Mouse (Mus musculus) testis, adult 2 months (tissue): ENCODE results near the gene Lrp1. TPM values are rescaled to one million over a fixed set of nuclear protein-coding genes. Genes with fewer than 3 reads are reported as not detected.

Source experiments
- H3K27ac ChIP-seq: fragments of 200-500 bp; 2 replicates; pipeline ENCODE4 v1.5.1; 2012; ENCODE audit warnings: low read depth, low read length; ENCODE audit not compliant: control insufficient read depth, insufficient read depth
- H3K27me3 ChIP-seq: fragments of 200-500 bp; 2 replicates; pipeline ENCODE4 v1.6.1; 2012; ENCODE audit warnings: mild to moderate bottlenecking, low read length, moderate library complexity; ENCODE audit not compliant: control insufficient read depth, insufficient read depth
- H3K36me3 ChIP-seq: fragments of 200-500 bp; 2 replicates; pipeline ENCODE4 v1.6.1; 2012; ENCODE audit warnings: mild to moderate bottlenecking, low read length; ENCODE audit not compliant: control insufficient read depth, insufficient read depth
- H3K4me1 ChIP-seq: fragments of 200-500 bp; 2 replicates; pipeline ENCODE4 v1.6.1; 2012; ENCODE audit warnings: low read length; ENCODE audit not compliant: control insufficient read depth, insufficient read depth
- H3K4me3 ChIP-seq: fragments of 200-500 bp; 2 replicates; pipeline ENCODE4 v1.5.1; 2012; ENCODE audit warnings: low read depth, mild to moderate bottlenecking, low read length, moderate library complexity, mixed read lengths; ENCODE audit not compliant: control insufficient read depth
- CTCF ChIP-seq: fragments of 200-500 bp; IDR thresholded peaks from 2 replicates; pipeline ENCODE4 v1.5.1; 2012; ENCODE audit warnings: low read depth, mild to moderate bottlenecking, inconsistent platforms, low read length, moderate library complexity; ENCODE audit not compliant: control insufficient read depth, insufficient read depth, insufficient replicate concordance
- POLR2A ChIP-seq: fragments of 200-500 bp; IDR thresholded peaks from 2 replicates; pipeline ENCODE4 v1.6.1; 2012; ENCODE audit warnings: low read depth, mild to moderate bottlenecking, inconsistent platforms, low read length, moderate library complexity; ENCODE audit not compliant: control insufficient read depth
- polyA plus RNA-seq: library from polyadenylated mRNA; depleted of rRNA; stranded (reverse); fragments of >200 nt; gene quantifications from 2 replicates; pipeline ENCODE4 v1.2.3, GENCODE M21; 2012

Gene Lrp1
- polyA plus RNA-seq, 1 experiment = 20.8 TPM

GRCm38 (mm10) chr10:127557397-127557796 lies 63.6 kb downstream of the Lrp1 start:
- TF ChIP-seq CTCF = 0 out of 2 replicates have a peak, but pooled peaks have one; percentile 16
- TF ChIP-seq POLR2A = no peak
- H3K4me3 ChIP-seq = no peak overlapping the region
- no peak overlapping the region for H3K27ac ChIP-seq
- H3K4me1 ChIP-seq = no peaks in the 10 kb centered on the region; the same call in 1 of the 2 replicates
- H3K27me3 ChIP-seq = no peaks in the 10 kb centered on the region
- H3K36me3 ChIP-seq = no peaks in the 10 kb centered on the region

DNA sequence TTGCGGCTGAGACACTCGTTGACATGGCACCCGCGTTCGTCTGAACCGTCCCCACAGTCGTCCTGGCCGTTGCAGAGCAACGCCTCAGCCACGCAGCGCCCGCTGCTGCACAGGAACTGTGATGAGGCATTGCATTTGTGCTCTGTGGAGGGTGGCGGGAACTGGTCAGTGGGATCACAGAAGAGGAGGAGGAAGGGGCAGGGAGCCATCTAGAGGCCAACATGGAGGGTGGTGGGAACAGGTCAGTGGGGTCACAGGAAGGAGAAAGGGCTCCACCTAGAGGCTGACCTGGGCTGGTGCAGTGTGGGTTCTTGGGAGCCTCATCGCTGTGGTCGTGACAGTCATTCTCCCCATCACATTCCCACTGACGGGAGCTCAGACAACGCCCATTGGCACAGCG lies 65.2 kb downstream of the Lrp1 start:
- no peaks in the 10 kb centered on the region for H3K27me3 ChIP-seq
- H3K27ac ChIP-seq = no peak overlapping the region
- H3K4me3 ChIP-seq = no peak overlapping the region
- TF ChIP-seq CTCF (peak; percentile 87; the same call in 1 of the 2 replicates), POLR2A (no peak)
- H3K36me3 ChIP-seq = no peaks in the 10 kb centered on the region
- no peaks in the 10 kb centered on the region; the same call in 1 of the 2 replicates for H3K4me1 ChIP-seq

DNA sequence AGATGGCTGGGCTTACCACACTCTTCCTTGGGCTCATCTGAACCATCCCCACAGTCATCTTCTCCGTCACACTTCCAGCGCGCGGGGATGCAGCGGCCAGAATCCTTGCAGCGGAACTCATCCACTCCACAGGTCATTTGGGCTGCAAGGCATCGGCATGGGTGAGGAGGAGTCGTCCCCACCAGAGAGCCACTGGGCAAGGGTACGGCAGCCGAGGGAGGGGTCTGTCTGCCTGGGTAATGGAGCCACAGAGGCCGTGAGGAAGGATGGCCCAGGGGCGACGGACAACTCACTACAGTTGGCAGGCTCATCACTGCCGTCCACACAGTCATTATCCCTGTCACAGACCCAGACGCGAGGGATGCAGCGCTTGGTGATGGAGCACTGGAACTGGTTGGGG lies 71.1 kb downstream of the Lrp1 start:
- no peak overlapping the region for H3K4me3 ChIP-seq
- TF ChIP-seq CTCF (no peak), POLR2A (no peak)
- H3K4me1 ChIP-seq = no peaks in the 10 kb centered on the region; the same call in 1 of the 2 replicates
- no peaks in the 10 kb centered on the region for H3K36me3 ChIP-seq
- H3K27ac ChIP-seq = no peak overlapping the region
- H3K27me3 ChIP-seq = no peaks in the 10 kb centered on the region

GRCm38 (mm10) chr10:127548236-127548635 lies 72.7 kb downstream of the Lrp1 start:
- Histone ChIP-seq H3K27ac (no peak overlapping the region), H3K36me3 (no peaks in the 10 kb centered on the region), H3K4me1 (no peaks in the 10 kb centered on the region), H3K27me3 (no peaks in the 10 kb centered on the region), H3K4me3 (no peak overlapping the region)
- TF ChIP-seq CTCF = no peak
- no peak for TF ChIP-seq POLR2A

- no peaks in the 10 kb centered on the region for H3K36me3 ChIP-seq
- TF ChIP-seq POLR2A = no peak
- TF ChIP-seq CTCF = no peak
- H3K4me1 ChIP-seq = no peaks in the 10 kb centered on the region
- no peak overlapping the region for H3K4me3 ChIP-seq
- H3K27ac ChIP-seq = no peak overlapping the region
- no peaks in the 10 kb centered on the region for H3K27me3 ChIP-seq
Observed at GRCm38 (mm10) chr10:127546505-127546904, 74.4 kb downstream of the Lrp1 start.

- Histone ChIP-seq H3K4me1 (no peaks in the 10 kb centered on the region), H3K36me3 (no peaks in the 10 kb centered on the region), H3K4me3 (no peak overlapping the region), H3K27me3 (no peaks in the 10 kb centered on the region), H3K27ac (no peak overlapping the region)
- TF ChIP-seq POLR2A (no peak), CTCF (no peak)
Observed at GRCm38 (mm10) chr10:127544375-127544774, 76.6 kb downstream of the Lrp1 start.

DNA sequence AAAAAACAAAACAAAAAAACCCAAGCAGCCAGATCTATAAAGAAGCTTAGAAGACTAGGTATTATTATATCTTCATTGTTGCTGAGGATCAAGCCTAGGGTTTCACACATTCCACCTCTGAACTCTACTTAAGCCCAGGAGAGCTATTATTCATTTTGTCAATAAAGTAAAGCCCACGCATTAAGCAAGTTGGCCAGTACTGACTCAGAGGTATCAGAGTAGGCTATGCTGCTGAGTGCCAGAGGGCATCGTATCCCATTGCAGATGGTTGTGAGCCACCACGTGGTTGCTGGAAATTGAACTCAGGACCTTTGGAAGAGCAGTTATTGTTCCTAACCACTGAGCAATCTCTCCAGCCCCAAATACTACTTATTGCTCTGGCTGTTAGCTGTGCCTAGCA lies 77.0 kb downstream of the Lrp1 start:
- H3K27me3 ChIP-seq = no peaks in the 10 kb centered on the region
- no peak overlapping the region for H3K4me3 ChIP-seq
- TF ChIP-seq POLR2A (no peak), CTCF (no peak)
- H3K27ac ChIP-seq = no peak overlapping the region
- H3K36me3 ChIP-seq = no peaks in the 10 kb centered on the region
- H3K4me1 ChIP-seq = no peaks in the 10 kb centered on the region

- H3K27me3 ChIP-seq = no peaks in the 10 kb centered on the region
- no peak for TF ChIP-seq CTCF
- TF ChIP-seq POLR2A = no peak
- H3K36me3 ChIP-seq = no peaks in the 10 kb centered on the region
- no peaks in the 10 kb centered on the region for H3K4me1 ChIP-seq
- H3K27ac ChIP-seq = no peak overlapping the region
- no peak overlapping the region for H3K4me3 ChIP-seq
Observed at GRCm38 (mm10) chr10:127542720-127543119, 78.2 kb downstream of the Lrp1 start.
